Mouse (Mus musculus): ENCODE data around the gene Vsx1. TPM values are rescaled to one million over a fixed set of nuclear protein-coding genes. Genes with fewer than 3 reads are reported as not detected.
A peak's percentile ranks its signal among the peaks of the same experiment; 100 is the strongest.

Gene Vsx1
- total RNA-seq, 2 experiments from 2014 or later = not detected

DNA sequence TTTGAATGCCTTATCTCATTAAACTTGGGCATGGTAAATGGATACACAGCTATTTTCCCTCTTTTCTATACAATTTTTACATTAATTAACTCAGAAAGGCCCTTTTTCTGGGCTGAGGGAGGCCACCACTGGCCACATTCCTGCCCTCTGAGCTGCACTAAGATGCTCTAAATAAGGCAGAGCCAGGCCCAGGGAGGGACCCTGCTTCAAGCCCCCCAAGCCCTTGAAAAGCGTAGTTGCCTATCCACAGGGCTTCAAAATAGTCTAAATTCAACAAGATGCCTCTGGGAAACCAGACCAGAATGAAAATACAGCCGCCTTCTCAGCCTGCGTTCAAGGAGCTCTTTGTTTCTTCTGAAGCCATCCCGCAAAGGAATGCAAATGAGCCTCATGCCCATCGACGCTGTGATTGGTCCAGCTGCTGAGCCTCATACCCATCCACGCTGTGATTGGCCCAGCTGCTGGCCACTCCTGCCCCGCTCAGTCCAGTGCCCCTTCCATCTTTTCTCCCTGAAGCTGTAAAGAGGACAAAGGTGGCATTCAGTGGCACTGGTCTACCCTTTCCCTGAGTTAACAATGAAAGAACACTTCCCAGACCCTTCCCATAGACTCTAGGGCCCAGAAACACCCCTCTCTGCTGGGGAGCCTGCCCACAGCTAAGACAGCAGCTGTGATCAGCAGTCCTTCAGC is 45.3 kb downstream of the Vsx1 start:
- DNase-seq = no peak

DNA sequence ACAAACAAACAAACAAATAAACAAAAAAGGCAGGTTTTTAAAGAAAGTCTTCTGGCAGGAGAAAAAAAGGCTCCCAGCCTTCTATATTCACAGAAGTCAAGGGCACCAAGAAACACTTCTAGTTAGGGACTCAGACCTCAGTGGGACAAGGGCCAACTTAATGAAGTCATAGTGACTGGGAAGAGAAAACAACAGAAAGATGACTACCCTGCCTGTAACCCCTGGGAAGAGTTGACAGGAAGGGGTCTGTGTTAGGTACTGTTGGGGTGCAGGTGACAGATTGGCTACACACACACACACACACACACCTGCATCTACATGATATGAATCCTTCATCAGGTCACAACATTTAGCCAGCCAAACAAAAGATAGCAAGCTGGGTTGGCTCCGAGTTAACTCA is 46.0 kb downstream of the Vsx1 start:
- peak; percentile 24 for DNase-seq

DNA sequence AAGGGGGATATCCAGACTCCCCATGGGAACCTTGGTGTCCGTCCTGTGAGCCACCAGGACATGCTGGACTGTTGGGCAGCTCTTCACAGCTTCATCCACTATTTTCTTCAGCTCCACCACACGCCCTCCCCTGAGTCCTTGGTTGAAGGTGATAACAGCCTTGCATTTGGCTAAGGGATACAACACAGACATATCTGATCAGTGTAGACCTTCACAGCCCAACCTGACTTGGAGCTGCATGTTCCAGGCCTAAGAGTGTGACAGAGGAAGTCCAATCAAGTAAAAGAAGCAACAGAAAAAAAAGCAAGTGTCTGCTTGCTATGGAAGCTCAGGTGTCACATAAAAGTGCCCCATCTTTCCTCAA is 50.8 kb downstream of the Vsx1 start:
- DNase-seq = no peak

DNA sequence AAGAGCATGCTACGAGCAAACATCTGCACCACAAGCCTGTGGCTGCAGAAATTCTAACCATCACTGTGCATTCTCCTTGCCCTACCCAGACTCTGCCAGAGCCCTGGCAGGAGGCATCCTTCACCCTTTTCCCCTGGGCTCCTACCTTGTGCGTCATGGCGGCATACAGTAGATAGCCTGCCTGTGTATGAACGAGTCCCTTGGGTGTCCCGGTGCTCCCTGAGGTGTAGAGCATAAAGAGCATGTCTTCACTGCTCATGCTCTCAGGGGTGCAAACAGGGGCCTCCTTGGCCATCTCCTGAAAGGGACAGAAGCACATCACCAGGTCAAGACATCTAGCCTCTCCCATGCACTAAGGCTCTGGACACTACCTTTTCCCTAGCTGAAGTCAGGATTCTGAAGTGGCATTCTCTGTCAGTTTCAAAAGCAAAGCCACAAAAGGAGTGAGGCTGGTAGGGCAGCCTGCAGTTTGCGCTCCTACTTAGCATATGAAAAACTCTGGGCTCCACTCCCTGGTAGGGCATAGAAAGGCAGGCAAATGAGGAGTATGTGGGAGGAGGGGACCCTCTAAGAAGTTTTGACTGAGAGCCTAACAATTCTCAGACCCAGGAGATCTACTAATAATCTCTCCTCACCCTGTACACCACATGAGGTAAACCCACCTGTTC is 51.3 kb downstream of the Vsx1 start:
- DNase-seq = no peak

DNA sequence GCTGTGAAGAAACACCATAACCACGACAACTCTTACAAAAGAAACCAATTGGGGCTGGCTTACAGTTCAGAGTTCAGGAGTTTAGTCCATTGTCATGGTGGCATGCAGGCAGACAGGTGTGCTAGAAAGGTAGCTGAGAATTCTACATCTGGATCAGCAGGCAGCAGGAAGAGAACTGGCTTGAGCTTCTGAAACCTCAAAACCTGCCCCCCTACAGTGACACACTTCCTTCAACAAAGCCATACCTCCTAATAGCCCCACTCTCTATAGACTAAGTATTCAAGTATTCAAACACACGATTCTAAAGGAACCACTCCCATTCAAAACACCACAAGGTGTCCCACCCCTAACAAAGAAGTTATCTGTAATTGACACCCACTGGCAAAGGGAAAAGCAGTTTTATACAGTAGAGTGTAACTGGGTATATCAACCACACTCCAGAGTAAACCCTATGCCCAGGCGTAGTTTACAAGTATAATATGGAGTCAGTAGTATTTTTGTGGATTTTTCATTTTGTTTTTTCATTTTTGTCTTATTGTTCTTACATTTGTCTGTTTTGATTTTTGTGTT is 53.2 kb downstream of the Vsx1 start:
- no peak for DNase-seq

Other genes with a start within 250 kb of the Vsx1 start
- 1 to 10 TPM; 4.9 to 6.5 TPM for gene Zfp442, start 237.9 kb downstream of the Vsx1 start, total RNA-seq (2021)
- gene Zfp345, start 204.3 kb downstream of the Vsx1 start, total RNA-seq (2021) = 1 to 10 TPM; 1.1 to 1.2 TPM
- not detected for gene Cst7, start 118.9 kb downstream of the Vsx1 start, total RNA-seq (2021)
- gene Apmap, start 80.8 kb downstream of the Vsx1 start, total RNA-seq (2021) = 100 to 1,000 TPM; 117 to 146 TPM
- 10 to 100 TPM; 23.2 to 29.1 TPM for gene Acss1, start 20.9 kb downstream of the Vsx1 start, total RNA-seq (2021)
- 10 to 100 TPM in 1 of 2 experiments, 1 to 10 TPM in 1; 7.2 to 11.4 TPM for gene Entpd6, start 59.7 kb upstream of the Vsx1 start, total RNA-seq (2021)
- 10 to 100 TPM; 41.5 to 42.6 TPM for gene Pygb, start 97.4 kb upstream of the Vsx1 start, total RNA-seq (2021)
- 10 to 100 TPM; 67.0 to 72.7 TPM for gene Abhd12, start 215.4 kb upstream of the Vsx1 start, total RNA-seq (2021)
- gene Gins1, start 216.0 kb upstream of the Vsx1 start, total RNA-seq (2021) = 1 to 10 TPM; 3.5 to 3.9 TPM

Measured in adrenal gland, postnatal 36 days (tissue).